Mouse (Mus musculus) splenic B cell, adult 2 months (primary cell): ENCODE results near the gene Lrrfip2.
A peak's percentile ranks its signal among the peaks of the same experiment; 100 is the strongest.

ENCODE experiments used
- DNase-seq: peaks from one replicate; pipeline ENCODE4 v3.0.0-alpha.2; 2011; ENCODE audit warnings: low read depth, low spot score
- H3K27me3 ChIP-seq: 2 replicates; pipeline ENCODE4 v1.6.1; 2012; ENCODE audit warnings: mild to moderate bottlenecking, low read length, moderate library complexity, mixed read lengths; ENCODE audit not compliant: control insufficient read depth, poor library complexity, insufficient read depth, severe bottlenecking
- H3K36me3 ChIP-seq: 2 replicates; pipeline ENCODE4 v1.6.1; 2012; ENCODE audit warnings: mild to moderate bottlenecking, low read length, moderate library complexity, mixed read lengths; ENCODE audit not compliant: control insufficient read depth, poor library complexity, insufficient read depth, severe bottlenecking

Gene Lrrfip2

GRCm38 (mm10) chr9:111208185-111208584 is 90.8 kb downstream of the Lrrfip2 start:
- H3K27me3 ChIP-seq: no peaks in the 10 kb centered on the region
- no peak for DNase-seq
- H3K36me3 ChIP-seq: no peaks in the 10 kb centered on the region

GRCm38 (mm10) chr9:111209158-111209699 is 91.8 kb downstream of the Lrrfip2 start:
- H3K27me3 ChIP-seq: no peaks in the 10 kb centered on the region
- no peak for DNase-seq

DNA sequence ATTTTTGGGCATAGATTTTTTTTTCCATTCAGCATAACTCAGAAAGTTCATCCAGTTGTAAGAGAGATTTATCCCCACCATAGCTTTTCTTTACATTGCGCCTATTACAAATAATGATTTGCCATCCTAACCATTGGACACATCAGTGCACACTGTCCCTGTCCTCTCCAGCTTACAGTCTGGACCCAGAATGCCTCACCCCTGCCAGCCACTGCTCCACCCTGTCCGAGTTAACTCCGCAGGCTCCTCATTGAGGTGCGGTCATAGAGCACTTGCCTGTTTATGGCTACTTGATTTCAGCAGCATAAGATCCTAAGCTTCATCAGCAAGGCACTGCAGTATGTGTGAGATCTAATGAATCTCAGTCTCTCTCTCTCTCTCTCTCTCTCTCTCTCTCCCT is 93.0 kb downstream of the Lrrfip2 start:
- H3K36me3 ChIP-seq: peaks cover 3% of the 10 kb centered on the region; the same call in 1 of the 2 replicates
- H3K27me3 ChIP-seq: no peaks in the 10 kb centered on the region
- DNase-seq: no peak

More at GRCm38 (mm10) chr9:111209158-111209699, 91.8 kb downstream of the Lrrfip2 start:
- H3K36me3 ChIP-seq: no peaks in the 10 kb centered on the region

- no peak for DNase-seq
- Histone ChIP-seq H3K27me3 (no peaks in the 10 kb centered on the region), H3K36me3 (peaks cover 5% of the 10 kb centered on the region; the same call in 1 of the 2 replicates)
Observed at GRCm38 (mm10) chr9:111211122-111212041, 94.0 kb downstream of the Lrrfip2 start.

- Histone ChIP-seq H3K27me3 (no peaks in the 10 kb centered on the region), H3K36me3 (peaks cover 5% of the 10 kb centered on the region; the same call in 1 of the 2 replicates)
- DNase-seq: no peak
Observed at GRCm38 (mm10) chr9:111213501-111213900, 96.1 kb downstream of the Lrrfip2 start.

DNA sequence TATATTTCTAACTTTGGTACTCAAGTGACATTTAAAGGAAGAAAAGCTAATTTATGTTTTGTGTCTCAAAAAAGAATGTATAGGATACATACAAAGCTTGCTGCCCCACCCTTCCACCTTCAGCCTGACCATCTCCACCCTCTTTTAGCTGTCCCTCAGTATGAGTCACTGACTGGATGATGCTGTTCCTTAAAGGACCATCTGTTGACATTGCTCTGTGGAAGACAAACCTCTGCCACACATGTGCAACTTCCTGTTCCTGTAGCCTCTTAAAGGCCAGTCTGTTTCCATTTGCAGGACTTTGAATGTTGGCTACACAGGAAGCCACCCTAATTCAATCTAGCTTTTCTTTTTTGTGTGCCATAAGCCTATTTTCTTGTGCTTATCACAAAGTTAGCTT is 99.0 kb downstream of the Lrrfip2 start:
- Histone ChIP-seq H3K36me3 (peaks cover 5% of the 10 kb centered on the region), H3K27me3 (no peaks in the 10 kb centered on the region)
- DNase-seq: no peak

- H3K36me3 ChIP-seq: peaks cover 4% of the 10 kb centered on the region
- peak; percentile 45 for DNase-seq
- no peaks in the 10 kb centered on the region for H3K27me3 ChIP-seq
Observed at GRCm38 (mm10) chr9:111220551-111221080, 103.2 kb downstream of the Lrrfip2 start.

DNA sequence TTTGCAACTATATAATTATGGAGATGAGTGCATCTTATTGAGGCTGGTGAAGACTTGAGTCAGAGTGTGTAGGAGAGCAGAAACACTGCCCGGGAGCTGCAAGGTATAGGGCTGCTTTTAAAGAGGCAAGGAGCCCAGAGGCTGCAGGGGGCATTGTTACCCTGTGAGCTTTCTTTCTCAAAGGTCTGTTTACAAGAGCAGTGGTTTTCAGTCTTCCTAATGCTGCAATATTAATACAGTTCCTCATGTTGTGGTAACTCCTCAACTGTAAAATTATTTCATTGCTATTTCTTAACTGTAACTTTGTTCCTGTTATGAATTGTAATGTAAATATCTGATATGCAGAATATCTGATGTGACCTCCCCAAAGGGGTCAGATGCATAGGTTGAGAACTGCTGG is 104.2 kb downstream of the Lrrfip2 start:
- DNase-seq: no peak
- Histone ChIP-seq H3K36me3 (peaks cover 1% of the 10 kb centered on the region), H3K27me3 (no peaks in the 10 kb centered on the region)

DNA sequence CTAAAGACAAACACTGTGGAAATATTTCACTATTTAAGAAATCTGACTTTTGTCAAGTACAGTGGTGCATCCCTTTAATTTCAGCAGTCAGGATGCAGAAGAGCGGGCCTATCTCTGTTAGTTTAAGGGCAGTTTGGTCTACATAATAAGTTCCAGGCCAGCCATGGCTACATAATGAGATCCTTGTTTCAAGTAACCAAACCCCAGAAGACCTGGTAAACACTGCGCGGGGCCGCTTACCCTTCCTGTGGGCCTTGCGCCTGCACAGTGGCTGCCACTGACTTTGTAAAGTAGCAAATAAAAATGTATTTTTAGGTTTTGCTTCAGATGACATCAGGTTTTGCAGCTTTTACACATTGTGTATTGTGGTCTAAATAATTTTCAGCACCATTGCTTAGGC is 106.0 kb downstream of the Lrrfip2 start:
- Histone ChIP-seq H3K27me3 (no peaks in the 10 kb centered on the region), H3K36me3 (peaks cover 3% of the 10 kb centered on the region)
- no peak for DNase-seq

DNA sequence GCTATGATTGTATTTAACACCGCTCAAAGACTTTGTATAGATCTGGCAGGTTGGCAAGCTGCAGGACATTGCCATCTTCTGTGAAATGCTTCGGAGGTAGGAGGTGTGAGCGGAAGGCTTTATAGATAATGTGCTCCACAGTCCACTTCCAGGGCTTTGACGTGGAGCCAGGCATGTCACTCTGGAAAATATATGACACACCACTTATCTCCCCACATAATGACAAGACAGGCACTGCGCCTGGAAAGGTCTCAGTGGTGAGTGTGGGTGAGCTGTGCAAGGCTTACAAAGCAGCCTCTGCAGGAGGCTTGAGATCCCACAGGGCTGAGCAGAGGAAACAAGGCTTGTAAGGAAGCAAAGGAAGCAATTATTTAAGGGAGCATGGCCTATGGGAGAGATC is 111.1 kb downstream of the Lrrfip2 start:
- Histone ChIP-seq H3K36me3 (peaks cover 9% of the 10 kb centered on the region; the same call in 1 of the 2 replicates), H3K27me3 (no peaks in the 10 kb centered on the region)

DNA sequence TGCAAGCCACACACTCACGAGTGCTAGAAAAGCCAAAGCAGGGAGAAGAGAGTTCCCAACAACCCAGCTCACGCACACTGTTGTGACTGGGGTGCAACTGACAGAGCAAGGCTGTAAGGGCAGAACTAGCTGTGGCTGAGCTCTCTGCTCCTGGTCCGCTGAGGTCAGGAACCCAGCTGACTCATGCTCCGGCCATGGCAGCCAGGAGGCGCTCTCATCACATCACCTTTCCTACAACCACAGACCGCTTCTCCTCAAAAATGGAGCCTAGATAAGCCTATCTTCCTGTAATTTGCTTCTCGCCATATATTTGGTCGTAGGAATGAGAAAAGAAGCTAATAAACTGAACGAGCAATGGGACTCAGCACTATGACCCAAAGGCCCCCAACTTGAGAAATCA is 117.3 kb downstream of the Lrrfip2 start:
- H3K36me3 ChIP-seq: peaks cover 20% of the 10 kb centered on the region
- no peaks in the 10 kb centered on the region for H3K27me3 ChIP-seq
- no peak for DNase-seq

More for the DNA sequence above, 111.1 kb downstream of the Lrrfip2 start:
- DNase-seq: no peak

DNA sequence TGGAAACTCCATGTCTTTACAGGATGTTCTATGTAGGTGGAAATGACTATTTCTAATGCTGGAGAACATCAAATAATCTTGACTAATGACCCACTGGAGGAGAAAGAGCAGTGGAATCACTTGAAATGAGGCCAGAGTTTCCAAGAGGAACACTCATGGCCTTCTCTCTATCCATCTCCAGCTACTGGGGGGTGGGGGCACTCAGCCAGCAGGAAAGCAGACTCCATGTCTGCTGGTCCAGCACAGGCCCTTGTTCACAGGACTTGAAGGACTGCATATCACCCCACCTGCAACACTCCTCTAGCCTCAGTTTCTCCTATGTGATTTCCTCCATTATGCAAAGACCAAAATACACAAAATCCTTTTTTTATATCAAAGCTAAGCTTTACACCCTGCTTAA is 120.3 kb downstream of the Lrrfip2 start:
- no peaks in the 10 kb centered on the region for H3K27me3 ChIP-seq
- no peak for DNase-seq
- peaks cover 23% of the 10 kb centered on the region for H3K36me3 ChIP-seq

DNA sequence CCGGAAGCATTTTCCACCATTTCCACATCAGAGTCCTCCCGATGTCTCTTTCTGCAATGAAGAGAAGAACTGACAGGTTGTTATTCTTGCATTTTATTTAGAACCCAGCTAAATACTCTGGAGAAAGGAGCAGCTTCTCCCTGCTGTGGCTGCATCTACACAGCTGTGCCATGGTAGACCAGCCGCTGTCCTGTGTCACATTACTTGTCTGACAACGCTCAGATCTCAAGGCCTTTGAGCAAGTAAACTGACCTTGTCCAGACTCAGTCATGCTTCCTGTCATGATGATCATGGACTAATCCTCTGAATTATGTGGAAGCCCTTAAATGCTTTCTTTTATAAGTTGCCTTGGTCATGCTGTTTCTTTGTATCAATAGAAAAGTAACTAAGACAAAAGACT is 122.4 kb downstream of the Lrrfip2 start:
- Histone ChIP-seq H3K36me3 (peaks cover 20% of the 10 kb centered on the region), H3K27me3 (no peaks in the 10 kb centered on the region)
- DNase-seq: no peak

- DNase-seq: no peak
- Histone ChIP-seq H3K27me3 (no peaks in the 10 kb centered on the region), H3K36me3 (peaks cover 12% of the 10 kb centered on the region)
Observed at GRCm38 (mm10) chr9:111243384-111243783, 126.0 kb downstream of the Lrrfip2 start.

DNA sequence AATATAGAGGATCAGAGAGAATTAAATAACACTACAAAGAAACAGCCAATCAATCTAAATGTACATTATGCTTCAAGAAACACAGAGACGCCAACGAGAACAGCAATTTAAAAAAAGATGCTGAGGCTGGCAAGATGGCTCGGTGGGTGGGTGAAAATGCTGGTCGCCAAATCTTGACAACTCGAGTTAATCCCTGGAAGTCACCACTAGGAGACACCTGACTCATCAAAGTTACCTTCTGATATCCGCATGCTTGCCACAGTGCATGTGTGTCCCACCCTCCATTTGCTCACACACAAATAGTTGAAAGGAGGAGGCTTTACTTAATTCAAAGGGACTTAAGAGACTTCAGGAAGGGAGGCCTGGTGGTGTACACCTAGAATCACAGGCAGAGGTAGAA is 128.2 kb downstream of the Lrrfip2 start:
- peaks cover 15% of the 10 kb centered on the region for H3K36me3 ChIP-seq
- DNase-seq: no peak
- H3K27me3 ChIP-seq: no peaks in the 10 kb centered on the region
